Mouse (Mus musculus) forebrain, embryonic 14.5 days (tissue): ENCODE results near the gene Slc46a1. TPM values are rescaled to one million over a fixed set of nuclear protein-coding genes. Genes with fewer than 3 reads are reported as not detected.

Experiments used
- ATAC-seq: fragments of 200-750 bp; cut with Nextera tagmentation; 2 replicates; pipeline ENCODE4 v1.8.0; 2017; ENCODE audit warnings: mild to moderate bottlenecking, moderate library complexity
- DNase-seq: peaks from one replicate; pipeline ENCODE4 v3.0.0-alpha.2; 2015; ENCODE audit warnings: low spot score
- H3K27ac ChIP-seq: fragments of 300-500 bp; sonication (generic); 2 replicates; pipeline ENCODE4 v1.5.1; 2014; ENCODE audit warnings: low read depth, mild to moderate bottlenecking, control low read depth, low read length, moderate library complexity
- H3K27me3 ChIP-seq: fragments of 300-500 bp; sonication (generic); replicated peaks from 2 replicates; pipeline ENCODE4 v1.6.1; 2014; ENCODE audit warnings: low read length, control low read depth, mixed read lengths; ENCODE audit not compliant: control insufficient read depth, insufficient read depth
- H3K36me3 ChIP-seq: fragments of 300-500 bp; sonication (generic); 2 replicates; pipeline ENCODE4 v1.6.1; 2014; ENCODE audit warnings: low read length, control low read depth; ENCODE audit not compliant: control insufficient read depth, insufficient read depth
- H3K4me1 ChIP-seq: fragments of 300-500 bp; sonication (generic); 2 replicates; pipeline ENCODE4 v1.6.1; 2014; ENCODE audit warnings: antibody characterized with exemption, low read length, control low read depth; ENCODE audit not compliant: control insufficient read depth, insufficient read depth
- H3K4me2 ChIP-seq: fragments of 300-500 bp; sonication (generic); 2 replicates; pipeline ENCODE4 v1.6.1; 2014; ENCODE audit warnings: mild to moderate bottlenecking, control low read depth, low read length
- H3K4me3 ChIP-seq: fragments of 300-500 bp; sonication (generic); 2 replicates; pipeline ENCODE4 v1.5.1; 2014; ENCODE audit warnings: low read depth, low read length, control low read depth
- H3K9ac ChIP-seq: fragments of 300-500 bp; sonication (generic); 2 replicates; pipeline ENCODE4 v1.6.1; 2014; ENCODE audit warnings: mild to moderate bottlenecking, low read length, control low read depth, moderate library complexity
- H3K9me3 ChIP-seq: fragments of 300-500 bp; sonication (generic); replicated peaks from 2 replicates; pipeline ENCODE4 v1.6.1; 2016; ENCODE audit warnings: low read length, control low read depth, mixed read lengths; ENCODE audit not compliant: control insufficient read depth
- WGBS: fragments of 180-500 bp; shearing (Covaris S2); extraction: QIAGEN DNeasy Blood & Tissue Kit; methylation state at CpG from one replicate; pipeline ENCODE4 v1.1.7; 2014; 5-methylcytosine and 5-hydroxymethylcytosine counted together
- polyA plus RNA-seq: library from polyadenylated mRNA; unstranded; fragments of >200 nt; fragmentation: Nextera tagmentation; extraction: Ambion mirVana; gene quantifications from 2 replicates; pipeline ENCODE4 v1.2.1, GENCODE M21; 2014

Gene Slc46a1
- 18.4 and 19.2 TPM in 2 replicates for polyA plus RNA-seq

- WGBS = 1% methylated on average over 41 of the region's 41 CpGs
- peak; percentile 88 for DNase-seq
- peak within 1 kb of the TSS; percentile 86 for H3K27ac ChIP-seq
- H3K4me1 ChIP-seq = peaks cover 6% of the 10 kb centered on the region; the same call in 1 of the 2 replicates
- H3K4me3 ChIP-seq = peak within 1 kb of the TSS; percentile 70
- H3K36me3 ChIP-seq = no peaks in the 10 kb centered on the region
- peak within 1 kb of the TSS; percentile 82 for H3K4me2 ChIP-seq
- H3K9ac ChIP-seq = peak within 1 kb of the TSS; percentile 85
- no peaks in the 10 kb centered on the region for H3K9me3 ChIP-seq
- no peaks in the 10 kb centered on the region for H3K27me3 ChIP-seq
- ATAC-seq = peak; percentile 94
Measured at GRCm38 (mm10) chr11:78465568-78466180, at the start of gene Slc46a1. TSS of gene Slc46a1 (plus strand) at chr11:78465697.

- H3K9ac ChIP-seq = no peak overlapping the region
- H3K36me3 ChIP-seq = no peaks in the 10 kb centered on the region
- H3K4me3 ChIP-seq = no peak overlapping the region
- H3K27me3 ChIP-seq = no peaks in the 10 kb centered on the region
- ATAC-seq = no peak
- WGBS = 83% methylated on average over 6 of the region's 6 CpGs
- H3K9me3 ChIP-seq = no peaks in the 10 kb centered on the region
- DNase-seq = no peak
- no peaks in the 10 kb centered on the region for H3K4me1 ChIP-seq
- H3K4me2 ChIP-seq = no peak overlapping the region
- no peak overlapping the region for H3K27ac ChIP-seq
Measured at GRCm38 (mm10) chr11:78416854-78417253, 48.6 kb upstream of the Slc46a1 start.

- DNase-seq (no peak), ATAC-seq (no peak)
- Histone ChIP-seq H3K4me2 (no peak overlapping the region), H3K36me3 (no peaks in the 10 kb centered on the region), H3K9me3 (no peaks in the 10 kb centered on the region), H3K27ac (no peak overlapping the region), H3K9ac (no peak overlapping the region), H3K4me3 (no peak overlapping the region), H3K27me3 (no peaks in the 10 kb centered on the region), H3K4me1 (no peaks in the 10 kb centered on the region)
- WGBS = 82% methylated on average over 12 of the region's 12 CpGs
Measured at GRCm38 (mm10) chr11:78420263-78420889, 45.1 kb upstream of the Slc46a1 start.

GRCm38 (mm10) chr11:78421201-78422009 lies 44.1 kb upstream of the Slc46a1 start:
- DNase-seq (no peak), ATAC-seq (no peak)
- 66% methylated on average over 13 of the region's 13 CpGs for WGBS
- Histone ChIP-seq H3K4me2 (no peak overlapping the region), H3K9me3 (no peaks in the 10 kb centered on the region), H3K27me3 (no peaks in the 10 kb centered on the region), H3K36me3 (no peaks in the 10 kb centered on the region), H3K4me1 (no peaks in the 10 kb centered on the region), H3K9ac (no peak overlapping the region), H3K4me3 (no peak overlapping the region), H3K27ac (no peak overlapping the region)

- no peak for ATAC-seq
- Histone ChIP-seq H3K36me3 (no peaks in the 10 kb centered on the region), H3K27me3 (no peaks in the 10 kb centered on the region), H3K9ac (no peak within 1 kb of the TSS), H3K27ac (no peak within 1 kb of the TSS), H3K9me3 (no peaks in the 10 kb centered on the region), H3K4me1 (no peaks in the 10 kb centered on the region), H3K4me3 (no peak within 1 kb of the TSS), H3K4me2 (no peak within 1 kb of the TSS)
- no peak for DNase-seq
- WGBS = 31% methylated on average over 13 of the region's 13 CpGs
Measured at GRCm38 (mm10) chr11:78422055-78422819, 43.3 kb upstream of the Slc46a1 start, which contains the start of gene Slc13a2. TSS of gene Slc13a2 (minus strand) at chr11:78422217.

GRCm38 (mm10) chr11:78424352-78424751 lies 41.1 kb upstream of the Slc46a1 start:
- Histone ChIP-seq H3K9ac (no peak overlapping the region), H3K27me3 (no peaks in the 10 kb centered on the region), H3K36me3 (no peaks in the 10 kb centered on the region), H3K9me3 (no peaks in the 10 kb centered on the region), H3K4me2 (no peak overlapping the region), H3K4me1 (no peaks in the 10 kb centered on the region), H3K4me3 (no peak overlapping the region), H3K27ac (no peak overlapping the region)
- DNase-seq (no peak), ATAC-seq (no peak)
- 75% methylated on average over 2 of the region's 2 CpGs for WGBS

- H3K4me1 ChIP-seq = no peaks in the 10 kb centered on the region
- ATAC-seq (no peak), DNase-seq (no peak)
- H3K9me3 ChIP-seq = no peaks in the 10 kb centered on the region
- H3K9ac ChIP-seq = no peak overlapping the region
- H3K4me3 ChIP-seq = no peak overlapping the region
- H3K4me2 ChIP-seq = no peak overlapping the region
- WGBS = 91% methylated on average over 1 of the region's 1 CpGs
- no peaks in the 10 kb centered on the region for H3K27me3 ChIP-seq
- H3K36me3 ChIP-seq = no peaks in the 10 kb centered on the region
- H3K27ac ChIP-seq = no peak overlapping the region
Measured at GRCm38 (mm10) chr11:78425572-78425971, 39.9 kb upstream of the Slc46a1 start.

GRCm38 (mm10) chr11:78427655-78428054 lies 37.8 kb upstream of the Slc46a1 start:
- Histone ChIP-seq H3K4me1 (no peaks in the 10 kb centered on the region), H3K9me3 (no peaks in the 10 kb centered on the region), H3K4me2 (no peak overlapping the region), H3K4me3 (no peak overlapping the region), H3K27ac (no peak overlapping the region), H3K27me3 (no peaks in the 10 kb centered on the region), H3K36me3 (no peaks in the 10 kb centered on the region), H3K9ac (no peak overlapping the region)
- DNase-seq (no peak), ATAC-seq (no peak)
- 95% methylated on average over 6 of the region's 6 CpGs for WGBS
